Mouse (Mus musculus) cerebellum, adult 11-12 months (tissue): ENCODE results near the gene Cd80.
"Not testable (repeated sequence)": the region's sequence is repeated elsewhere in the genome, so short reads cannot be mapped to it uniquely, and the experiment has no call there.

ENCODE experiments used
- DNase-seq: peaks from one replicate; pipeline ENCODE4 v3.0.0; 2022

The Cd80 gene

GRCm38 (mm10) chr16:38455511-38456418, at the start of gene Cd80:
Cd80 (plus strand) TSS chr16:38455561.
- DNase-seq = no peak

- DNase-seq = no peak
These were observed 49.1 kb upstream of the Cd80 start for GRCm38 (mm10) chr16:38406293-38406692.

GRCm38 (mm10) chr16:38406708-38407107, 48.7 kb upstream of the Cd80 start:
- no peak for DNase-seq

GRCm38 (mm10) chr16:38407584-38407983, 47.8 kb upstream of the Cd80 start:
- DNase-seq = no peak

- DNase-seq = no peak
These were observed 46.9 kb upstream of the Cd80 start for GRCm38 (mm10) chr16:38408416-38408815.

DNA sequence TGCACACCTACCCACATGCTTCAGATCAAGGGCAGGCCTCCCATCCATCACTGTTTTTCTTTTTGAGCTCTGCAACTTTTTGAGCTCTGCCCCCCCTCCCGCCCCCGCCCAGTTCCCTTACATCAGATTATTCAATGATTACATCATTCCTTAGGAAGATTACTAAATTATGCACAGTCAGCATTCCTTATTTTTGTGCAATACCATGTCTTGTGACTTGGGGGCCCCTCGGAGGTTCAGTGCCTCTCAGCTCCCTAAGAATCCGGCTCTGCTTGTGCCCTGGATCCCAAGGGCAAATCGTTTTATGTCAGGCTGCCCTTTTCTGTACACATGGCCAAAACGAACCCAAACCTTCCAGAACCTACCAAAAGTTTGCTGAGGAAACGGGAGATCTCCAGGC, 40.4 kb upstream of the Cd80 start:
- no peak for DNase-seq

- DNase-seq = no peak
These were observed 30.0 kb upstream of the Cd80 start for GRCm38 (mm10) chr16:38425374-38425773.

DNA sequence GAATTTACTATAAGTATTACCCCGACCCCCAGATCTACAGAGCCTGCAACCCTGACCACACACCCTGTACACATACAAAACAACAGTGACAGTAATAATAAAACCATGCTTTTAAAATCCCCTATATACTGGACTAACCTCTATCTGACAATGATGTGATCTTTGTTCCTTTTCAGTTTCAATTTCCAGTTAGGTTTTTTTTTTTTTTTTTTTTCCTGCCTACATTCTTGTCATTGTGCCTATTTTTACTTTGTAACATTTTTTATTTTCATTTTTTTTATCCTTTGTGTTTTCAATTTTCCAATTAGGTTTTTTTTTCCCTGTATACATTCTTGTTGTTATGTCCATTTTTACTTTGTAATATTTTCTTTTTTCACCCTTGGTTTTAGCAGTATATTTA, 29.6 kb upstream of the Cd80 start:
- DNase-seq = no peak

GRCm38 (mm10) chr16:38431446-38432185, 23.7 kb upstream of the Cd80 start:
- no peak for DNase-seq

- DNase-seq = no peak
These were observed 22.6 kb upstream of the Cd80 start, which contains the start of gene Pla1a for GRCm38 (mm10) chr16:38432498-38433425. Pla1a (minus strand) TSS chr16:38433145.

DNA sequence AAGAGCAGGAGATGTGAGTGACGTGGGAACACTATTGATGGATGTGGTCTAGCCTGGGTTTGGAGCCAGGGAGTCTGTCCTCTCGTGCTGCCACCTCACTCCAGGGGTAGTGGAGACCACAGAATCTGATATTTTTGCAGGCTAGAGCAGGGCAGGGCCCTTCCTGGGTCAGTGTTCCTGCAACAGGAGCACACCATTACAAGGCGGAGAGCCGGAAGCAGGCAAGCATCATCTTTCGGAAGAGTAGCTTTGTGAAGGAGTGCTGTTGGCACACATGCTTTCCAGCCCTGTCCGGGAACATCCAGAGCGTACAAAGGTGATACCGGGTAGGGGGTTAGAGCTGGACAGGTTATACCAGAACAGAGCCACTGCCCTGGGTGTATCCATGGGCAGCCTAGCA, 21.8 kb upstream of the Cd80 start:
- DNase-seq = no peak

DNA sequence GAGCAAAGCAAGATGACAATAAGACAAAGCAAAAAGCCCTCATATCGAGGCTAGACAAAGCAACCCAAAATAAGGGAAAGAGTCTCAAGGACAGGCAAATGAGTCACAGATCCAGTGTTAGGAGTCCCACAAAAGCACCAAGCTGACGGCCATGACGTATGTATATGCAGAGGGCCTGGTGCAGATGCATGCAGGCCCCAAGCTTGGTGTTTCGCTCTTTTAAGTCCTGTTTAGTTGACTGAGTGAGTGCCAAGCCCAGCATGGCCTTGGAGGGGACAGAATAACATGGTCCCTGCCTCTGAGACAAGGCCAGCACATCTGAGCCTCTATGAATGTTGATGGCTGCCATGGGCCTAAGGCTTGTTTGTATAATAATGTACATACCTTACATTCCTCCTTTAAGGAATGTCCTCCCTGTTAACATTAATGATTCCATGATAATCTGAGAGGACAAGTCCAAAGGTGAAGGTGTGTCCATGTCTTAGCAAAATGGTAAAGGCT, 21.0 kb upstream of the Cd80 start:
- no peak for DNase-seq

GRCm38 (mm10) chr16:38439190-38439589, 16.2 kb upstream of the Cd80 start:
- DNase-seq = no peak

GRCm38 (mm10) chr16:38440403-38440802, 15.0 kb upstream of the Cd80 start:
- no peak for DNase-seq

DNA sequence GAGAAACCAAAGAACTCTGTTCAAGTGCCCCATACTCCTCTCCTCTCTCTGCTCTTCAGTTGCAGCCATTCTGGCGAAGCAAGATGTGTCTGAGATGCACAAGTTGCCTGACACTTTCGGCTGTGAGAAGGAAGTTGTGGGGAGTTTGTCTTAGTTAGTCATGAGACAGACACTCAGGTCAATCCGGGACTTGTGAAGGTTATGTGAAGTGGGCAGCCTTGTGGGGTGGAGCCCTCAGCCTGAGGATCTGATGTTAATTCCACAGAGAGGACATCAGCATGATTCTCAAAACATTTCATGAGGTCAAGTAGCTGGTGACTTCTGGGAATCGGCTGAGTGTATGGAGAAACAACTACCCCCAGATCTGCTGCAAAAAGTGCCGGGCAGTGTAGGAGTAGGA, 13.8 kb upstream of the Cd80 start:
- no peak for DNase-seq

- no peak for DNase-seq
These were observed 13.1 kb upstream of the Cd80 start for GRCm38 (mm10) chr16:38442216-38442615.

GRCm38 (mm10) chr16:38443721-38444464, 11.5 kb upstream of the Cd80 start:
- no peak for DNase-seq

- DNase-seq = no peak
These were observed 10.3 kb upstream of the Cd80 start for GRCm38 (mm10) chr16:38445046-38445445.

- no peak for DNase-seq
These were observed 9.8 kb upstream of the Cd80 start for GRCm38 (mm10) chr16:38445576-38445975.

DNA sequence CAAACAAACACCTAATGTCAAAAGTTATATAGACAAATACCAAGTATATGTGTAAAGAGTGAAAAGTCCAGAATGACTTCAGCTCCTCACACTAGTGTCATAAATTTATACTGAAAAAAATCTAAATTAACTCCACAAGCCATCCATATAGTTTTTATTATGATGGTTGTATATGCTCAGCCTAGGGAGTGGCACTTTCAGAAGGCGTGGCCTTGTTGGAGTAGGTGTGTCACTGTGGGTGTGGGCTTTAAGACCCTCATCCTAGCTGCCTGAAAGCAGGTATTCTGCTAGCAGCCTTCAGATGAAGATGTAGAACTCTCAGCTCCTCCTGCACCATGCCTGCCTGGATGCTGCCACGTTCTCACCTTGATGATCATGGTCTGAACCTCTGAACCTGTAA, 9.2 kb upstream of the Cd80 start:
- not testable (repeated sequence) for DNase-seq

DNA sequence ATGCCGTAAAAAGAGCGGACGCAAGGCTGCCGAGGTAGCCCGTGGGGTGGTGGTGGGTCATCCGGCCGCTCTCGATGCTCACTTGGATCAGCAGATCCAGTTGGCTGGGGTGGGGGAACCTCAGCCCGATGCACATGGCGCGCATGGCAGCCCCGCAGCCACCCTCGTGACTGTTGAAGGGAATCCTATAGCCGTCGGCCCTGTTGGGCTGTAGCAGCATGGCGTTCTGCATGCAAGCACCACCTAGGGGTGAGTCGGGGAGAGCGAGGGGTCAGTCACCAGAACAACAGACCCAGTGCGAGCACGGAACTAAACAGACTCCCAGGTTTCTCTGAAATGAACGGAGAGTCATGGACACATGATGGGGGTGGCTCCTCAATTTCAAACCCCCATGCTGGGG, 8.0 kb upstream of the Cd80 start:
- DNase-seq = no peak

DNA sequence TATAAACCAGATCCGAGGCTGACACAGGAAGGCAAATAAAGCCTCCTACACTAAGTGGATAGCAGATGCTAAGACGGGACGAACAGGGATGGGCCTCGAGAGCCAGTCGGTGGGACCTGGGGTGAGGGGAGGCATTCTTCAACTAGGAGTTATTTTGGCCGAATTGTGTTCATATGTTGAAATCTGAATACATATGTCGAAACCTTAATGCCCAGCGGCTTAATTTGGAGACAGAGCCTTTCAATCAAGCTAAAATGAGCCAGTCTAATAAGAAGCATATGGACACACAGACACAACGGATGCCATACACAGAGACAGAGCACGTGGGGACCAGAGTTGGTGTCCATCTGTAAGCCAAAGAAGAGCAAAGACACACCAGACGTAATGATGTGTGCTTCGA, 6.9 kb upstream of the Cd80 start:
- no peak for DNase-seq
